Mouse (Mus musculus): ENCODE data around the gene Slc20a1. TPM values are rescaled to one million over a fixed set of nuclear protein-coding genes. Genes with fewer than 3 reads are reported as not detected.

Gene Slc20a1
- polyA plus RNA-seq, 1 experiment from 2014 or later: 10.0 TPM

DNA sequence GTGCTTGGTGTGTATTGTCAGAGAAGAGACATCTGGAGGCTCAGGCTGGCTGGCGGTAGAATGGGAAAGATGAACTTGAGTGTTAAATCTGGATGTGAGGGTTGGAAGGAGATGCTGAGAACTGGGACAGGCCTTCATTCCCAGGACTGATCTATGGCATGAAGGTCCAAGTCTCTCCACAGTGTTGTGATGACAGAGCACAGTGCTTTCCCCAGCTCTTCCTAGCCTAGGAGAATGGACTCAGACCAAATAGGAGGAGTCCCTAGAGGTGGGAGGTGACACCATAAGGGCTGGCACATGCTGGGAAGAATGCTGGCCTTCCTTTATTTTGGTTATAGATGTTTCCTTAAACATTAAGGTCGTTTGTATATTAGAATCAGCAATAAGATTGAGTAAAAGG is 13.4 kb downstream of the Slc20a1 start:
- Histone ChIP-seq H3K9me3 (ENCODE audit: low read length) (no peaks in the 10 kb centered on the region), H3K27me3 (replicated peaks; ENCODE audit: insufficient read depth, low read length) (no peaks in the 10 kb centered on the region), H3K4me1 (ENCODE audit: insufficient read depth, low read depth, low read length) (no peaks in the 10 kb centered on the region; the same call in 1 of the 2 replicates), H3K4me2 (replicated peaks; ENCODE audit: low read depth, low read length) (no peak overlapping the region), H3K4me3 (ENCODE audit: low read depth, low read length) (no peak overlapping the region), H3K9ac (replicated peaks; ENCODE audit: low read depth) (no peak overlapping the region), H3K27ac (ENCODE audit: low read length) (no peak overlapping the region), H3K36me3 (ENCODE audit: insufficient read depth, low read length) (peaks cover 25% of the 10 kb centered on the region; the same call in 1 of the 2 replicates)
- TF ChIP-seq EP300 (IDR thresholded peaks at IDR 0.05) (no peak), CTCF (IDR thresholded peaks at IDR 0.05) (no peak)
- DNase-seq (ENCODE audit: low spot score) (no peak), ATAC-seq (no peak)
- WGBS: 74% methylated on average over 2 of the region's 2 CpGs

DNA sequence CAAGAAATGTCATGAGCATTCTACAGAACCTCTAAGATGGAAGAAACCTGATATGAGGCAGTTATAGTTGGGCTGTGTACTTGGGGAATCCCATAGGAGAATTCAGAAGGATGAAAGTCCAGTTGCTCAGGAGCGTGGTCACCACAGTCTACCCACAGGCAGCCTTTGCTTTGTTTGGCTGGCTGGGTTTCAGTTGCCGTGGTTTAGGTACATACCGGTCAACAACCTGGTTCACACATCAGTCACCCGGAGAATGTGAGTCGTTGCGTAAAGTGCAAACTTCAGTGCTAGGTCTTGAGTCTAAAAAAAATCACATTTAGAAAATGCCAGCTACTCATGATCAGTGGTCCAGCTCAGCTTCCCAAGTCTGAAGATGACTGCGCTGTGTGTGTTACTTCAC is 14.0 kb downstream of the Slc20a1 start:
- Histone ChIP-seq H3K27ac (ENCODE audit: low read length) (no peak overlapping the region), H3K9me3 (ENCODE audit: low read length) (no peaks in the 10 kb centered on the region), H3K4me1 (ENCODE audit: insufficient read depth, low read depth, low read length) (no peaks in the 10 kb centered on the region; the same call in 1 of the 2 replicates), H3K4me2 (replicated peaks; ENCODE audit: low read depth, low read length) (no peak overlapping the region), H3K27me3 (replicated peaks; ENCODE audit: insufficient read depth, low read length) (no peaks in the 10 kb centered on the region), H3K36me3 (ENCODE audit: insufficient read depth, low read length) (peaks cover 21% of the 10 kb centered on the region; the same call in 1 of the 2 replicates), H3K9ac (replicated peaks; ENCODE audit: low read depth) (no peak overlapping the region), H3K4me3 (ENCODE audit: low read depth, low read length) (no peak overlapping the region)
- TF ChIP-seq CTCF (IDR thresholded peaks at IDR 0.05): no peak
- no peak for DNase-seq (ENCODE audit: low spot score)
- ATAC-seq: no peak
- WGBS: 90% methylated on average over 7 of the region's 7 CpGs

DNA sequence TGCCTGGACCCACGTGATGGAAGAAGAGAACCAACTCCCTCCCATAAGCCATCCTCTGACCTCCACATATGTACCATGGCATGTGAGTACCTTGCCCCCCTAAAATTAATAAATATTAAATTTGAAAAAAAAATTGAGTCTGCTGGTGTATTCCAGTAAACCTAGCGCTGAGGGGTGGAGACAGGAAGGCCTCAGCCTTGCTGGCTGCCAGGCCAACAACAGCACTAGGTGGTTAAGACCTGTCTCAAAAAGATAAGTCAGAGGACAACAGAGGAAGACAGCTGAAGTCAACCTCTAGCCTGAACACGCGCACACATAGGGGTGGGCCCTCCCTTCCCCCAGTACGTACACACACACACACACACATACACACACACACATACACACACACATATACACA is 16.2 kb downstream of the Slc20a1 start:
- H3K4me3 ChIP-seq (ENCODE audit: low read depth, low read length): no peak overlapping the region
- peaks cover 9% of the 10 kb centered on the region; the same call in 1 of the 2 replicates for H3K36me3 ChIP-seq (ENCODE audit: insufficient read depth, low read length)
- TF ChIP-seq CTCF (IDR thresholded peaks at IDR 0.05) (no peak), EP300 (IDR thresholded peaks at IDR 0.05) (no peak)
- no peaks in the 10 kb centered on the region for H3K27me3 ChIP-seq (replicated peaks; ENCODE audit: insufficient read depth, low read length)
- ATAC-seq (no peak), DNase-seq (ENCODE audit: low spot score) (no peak)
- no peaks in the 10 kb centered on the region for H3K9me3 ChIP-seq (ENCODE audit: low read length)
- no peak overlapping the region for H3K27ac ChIP-seq (ENCODE audit: low read length)
- WGBS: 92% methylated on average over 5 of the region's 5 CpGs
- no peak overlapping the region for H3K9ac ChIP-seq (replicated peaks; ENCODE audit: low read depth)
- H3K4me1 ChIP-seq (ENCODE audit: insufficient read depth, low read depth, low read length): no peaks in the 10 kb centered on the region; the same call in 1 of the 2 replicates
- H3K4me2 ChIP-seq (replicated peaks; ENCODE audit: low read depth, low read length): no peak overlapping the region

DNA sequence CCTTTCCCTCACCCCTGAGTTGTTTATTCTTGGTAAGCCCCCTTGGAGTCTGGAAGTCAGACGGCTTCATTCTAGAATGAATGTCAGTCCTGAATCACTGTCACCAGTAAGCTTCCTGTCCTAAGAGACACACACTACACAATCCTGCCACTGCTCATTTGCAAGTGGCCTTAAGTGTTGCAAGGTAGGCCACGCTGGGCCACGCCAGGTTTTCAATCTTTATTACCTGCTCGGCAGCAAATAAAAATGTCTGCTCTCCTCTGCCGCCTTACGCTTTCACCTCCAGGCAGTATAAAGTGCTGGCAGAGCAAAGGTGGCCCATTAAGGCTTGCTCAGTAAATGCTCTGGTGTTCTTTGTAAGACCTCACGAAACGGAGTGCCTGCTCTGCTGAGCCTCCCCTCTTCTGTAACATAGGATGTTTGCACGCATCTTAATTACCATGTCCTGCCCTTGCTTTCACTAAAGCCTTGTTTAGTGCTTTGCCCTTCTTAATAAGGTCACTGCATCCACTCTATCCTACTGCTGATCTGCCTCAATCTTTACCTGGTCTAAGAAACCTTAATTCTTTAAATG is 19.1 kb downstream of the Slc20a1 start:
- no peaks in the 10 kb centered on the region for H3K4me1 ChIP-seq (ENCODE audit: insufficient read depth, low read depth, low read length)
- H3K9ac ChIP-seq (replicated peaks; ENCODE audit: low read depth): no peak overlapping the region
- H3K27ac ChIP-seq (ENCODE audit: low read length): no peak overlapping the region
- no peak overlapping the region for H3K4me2 ChIP-seq (replicated peaks; ENCODE audit: low read depth, low read length)
- WGBS: 58% methylated on average over 9 of the region's 9 CpGs
- H3K36me3 ChIP-seq (ENCODE audit: insufficient read depth, low read length): no peaks in the 10 kb centered on the region
- no peak overlapping the region for H3K4me3 ChIP-seq (ENCODE audit: low read depth, low read length)
- DNase-seq (ENCODE audit: low spot score) (no peak), ATAC-seq (no peak)
- TF ChIP-seq EP300 (IDR thresholded peaks at IDR 0.05): no peak
- no peak for TF ChIP-seq CTCF (IDR thresholded peaks at IDR 0.05)
- H3K9me3 ChIP-seq (ENCODE audit: low read length): no peaks in the 10 kb centered on the region
- H3K27me3 ChIP-seq (replicated peaks; ENCODE audit: insufficient read depth, low read length): no peaks in the 10 kb centered on the region

DNA sequence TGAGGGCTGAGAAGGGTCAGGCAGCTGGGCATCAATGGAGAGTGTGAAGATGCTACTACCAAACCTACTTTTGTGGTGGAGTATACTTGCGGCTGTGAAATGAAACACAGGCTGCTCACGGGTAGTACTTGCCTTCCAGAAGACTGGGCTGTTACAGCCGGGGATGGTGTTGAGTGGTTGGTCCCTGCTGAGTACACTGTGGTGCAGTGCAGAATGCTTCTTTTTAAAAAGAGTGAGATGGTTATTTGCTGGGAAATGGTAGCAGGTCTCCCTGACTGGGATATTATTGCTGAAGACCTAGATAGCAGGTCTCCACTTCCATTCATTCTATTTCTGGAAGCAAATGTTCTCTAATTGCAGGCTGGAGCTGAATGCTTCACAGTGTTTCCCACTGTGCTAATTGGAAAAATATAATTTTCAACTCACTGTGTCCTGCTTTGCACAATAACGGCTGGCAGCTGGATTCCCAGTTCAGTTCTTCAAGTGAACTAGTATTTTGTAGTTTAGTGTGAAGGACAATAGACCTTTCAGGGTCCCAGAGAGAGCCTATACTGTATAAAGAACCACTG is 20.1 kb downstream of the Slc20a1 start:
- Histone ChIP-seq H3K4me3 (ENCODE audit: low read depth, low read length) (no peak overlapping the region), H3K36me3 (ENCODE audit: insufficient read depth, low read length) (no peaks in the 10 kb centered on the region), H3K9ac (replicated peaks; ENCODE audit: low read depth) (no peak overlapping the region), H3K4me1 (ENCODE audit: insufficient read depth, low read depth, low read length) (no peaks in the 10 kb centered on the region), H3K4me2 (replicated peaks; ENCODE audit: low read depth, low read length) (no peak overlapping the region), H3K27ac (ENCODE audit: low read length) (no peak overlapping the region), H3K9me3 (ENCODE audit: low read length) (no peaks in the 10 kb centered on the region), H3K27me3 (replicated peaks; ENCODE audit: insufficient read depth, low read length) (no peaks in the 10 kb centered on the region)
- 83% methylated on average over 4 of the region's 4 CpGs for WGBS
- TF ChIP-seq EP300 (IDR thresholded peaks at IDR 0.05) (no peak), CTCF (IDR thresholded peaks at IDR 0.05) (no peak)
- ATAC-seq: no peak
- DNase-seq (ENCODE audit: low spot score): no peak

DNA sequence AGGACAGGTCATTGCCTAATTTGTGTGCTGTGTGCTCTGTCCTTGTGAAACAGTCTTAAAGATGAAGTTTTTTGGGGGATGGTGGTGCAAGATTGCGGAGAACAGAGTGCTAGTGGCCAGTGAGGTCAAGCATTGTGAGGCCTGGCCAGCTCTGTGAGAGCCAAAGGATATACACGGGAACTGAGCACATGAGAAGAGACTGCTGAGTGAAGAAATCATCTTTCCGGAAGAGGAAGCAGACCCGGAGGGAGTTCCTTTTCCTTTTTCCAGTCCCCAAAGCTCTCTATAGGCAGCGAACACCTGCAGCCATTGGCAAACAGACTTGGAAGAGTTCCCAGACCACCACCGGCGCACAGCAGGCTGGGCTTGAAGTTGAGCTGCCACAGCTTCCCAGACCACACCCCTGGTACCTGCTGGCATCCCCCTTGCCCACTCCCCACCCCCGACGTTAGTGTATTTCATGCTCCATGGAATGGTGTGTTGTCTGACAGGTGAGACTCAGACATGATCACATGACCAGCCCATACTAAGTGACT is 22.6 kb downstream of the Slc20a1 start:
- Histone ChIP-seq H3K4me2 (replicated peaks; ENCODE audit: low read depth, low read length) (no peak overlapping the region), H3K27ac (ENCODE audit: low read length) (no peak overlapping the region), H3K4me3 (ENCODE audit: low read depth, low read length) (no peak overlapping the region), H3K4me1 (ENCODE audit: insufficient read depth, low read depth, low read length) (no peaks in the 10 kb centered on the region), H3K36me3 (ENCODE audit: insufficient read depth, low read length) (no peaks in the 10 kb centered on the region), H3K27me3 (replicated peaks; ENCODE audit: insufficient read depth, low read length) (no peaks in the 10 kb centered on the region), H3K9me3 (ENCODE audit: low read length) (no peaks in the 10 kb centered on the region), H3K9ac (replicated peaks; ENCODE audit: low read depth) (no peak overlapping the region)
- no peak for DNase-seq (ENCODE audit: low spot score)
- 52% methylated on average over 9 of the region's 9 CpGs for WGBS
- TF ChIP-seq CTCF (IDR thresholded peaks at IDR 0.05): no peak
- TF ChIP-seq EP300 (IDR thresholded peaks at IDR 0.05): no peak
- no peak for ATAC-seq
